Mouse (Mus musculus): ENCODE measurements around the gene Usp48. TPM values are rescaled to one million over a fixed set of nuclear protein-coding genes. Genes with fewer than 3 reads are reported as not detected.
A peak's percentile ranks its signal among the peaks of the same experiment; 100 is the strongest.

The Usp48 gene
- total and polyA plus RNA-seq, 3 experiments, result 28.5 to 77.8 (median 36.6) TPM

- H3K4me2 ChIP-seq (ENCODE audit: insufficient read depth, low read depth, poor library complexity, severe bottlenecking), result no peak overlapping the region
- H3K36me3 ChIP-seq (replicated peaks in 1 of 2; ENCODE audit: control insufficient read depth in 1 of 2, insufficient read depth in 1 of 2, low read length in 1 of 2), result peaks cover 53 to 93% of the 10 kb centered on the region in 2 experiments
- dilution Hi-C loops (cut with MboI; ENCODE audit: extremely low pct_ligation_motif_present, extremely low pct_unique_long_range_greater_than_20kb, low sequenced_read_pairs) (no loop called here), in situ Hi-C loops (cut with MboI; ENCODE audit: low pct_ligation_motif_present, low pct_unique_long_range_greater_than_20kb, low sequenced_read_pairs) (no loop called here)
- H3K4me3 ChIP-seq (replicated peaks in 1 of 3; ENCODE audit: low read depth in 2 of 3, low read length in 2 of 3, poor library complexity in 1 of 3), result no peak overlapping the region
- no peaks in the 10 kb centered on the region for H3K79me2 ChIP-seq (replicated peaks; ENCODE audit: control insufficient read depth, extremely low read depth, insufficient read depth, poor library complexity, severe bottlenecking)
- peaks cover 0 to 12% of the 10 kb centered on the region in 2 experiments; a peak in 2 of 4 replicates for H3K4me1 ChIP-seq (ENCODE audit: control insufficient read depth in 1 of 2, insufficient read depth in 2 of 2)
- no peak overlapping the region for H3K27ac ChIP-seq (ENCODE audit: insufficient read depth, low read depth)
- DNase-seq (ENCODE audit: extremely low read depth), result no peak
- H3K27me3 ChIP-seq (replicated peaks), result no peaks in the 10 kb centered on the region
- H3K9me3 ChIP-seq (replicated peaks; ENCODE audit: low read length), result no peaks in the 10 kb centered on the region
- no peak for TF ChIP-seq ZMIZ1 (IDR thresholded peaks at IDR 0.05; ENCODE audit: low read depth, low read length)
- TF ChIP-seq ETS1 (conservative IDR thresholded peaks at IDR 0.05; ENCODE audit: low read depth, low read length), result no peak
- TF ChIP-seq MAFK (IDR thresholded peaks at IDR 0.05; ENCODE audit: insufficient replicate concordance, low read length), result peak; percentile 74
- no peak overlapping the region for H3K9ac ChIP-seq (ENCODE audit: insufficient read depth, low read depth)
Observed at GRCm38 (mm10) chr4:137646262-137646661, 52.7 kb downstream of the Usp48 start.

- Histone ChIP-seq H3K27me3 (replicated peaks) (no peaks in the 10 kb centered on the region), H3K36me3 (replicated peaks in 1 of 2; ENCODE audit: control insufficient read depth in 1 of 2, insufficient read depth in 1 of 2, low read length in 1 of 2) (peaks cover 65 to 95% of the 10 kb centered on the region in 2 experiments), H3K4me2 (ENCODE audit: insufficient read depth, low read depth, poor library complexity, severe bottlenecking) (no peak overlapping the region), H3K4me3 (replicated peaks in 1 of 3; ENCODE audit: low read depth in 2 of 3, low read length in 2 of 3, poor library complexity in 1 of 3) (no peak overlapping the region), H3K4me1 (ENCODE audit: control insufficient read depth in 1 of 2, insufficient read depth in 2 of 2) (peaks cover 0 to 12% of the 10 kb centered on the region in 2 experiments; a peak in 2 of 4 replicates), H3K9ac (ENCODE audit: insufficient read depth, low read depth) (no peak overlapping the region), H3K79me2 (replicated peaks; ENCODE audit: control insufficient read depth, extremely low read depth, insufficient read depth, poor library complexity, severe bottlenecking) (no peaks in the 10 kb centered on the region), H3K27ac (ENCODE audit: insufficient read depth, low read depth) (no peak overlapping the region), H3K9me3 (replicated peaks; ENCODE audit: low read length) (no peaks in the 10 kb centered on the region)
- TF ChIP-seq MAX (IDR thresholded peaks at IDR 0.05; ENCODE audit: low read length), result no peak
- TF ChIP-seq ZMIZ1 (IDR thresholded peaks at IDR 0.05; ENCODE audit: low read depth, low read length), result no peak
- no peak for TF ChIP-seq ZKSCAN1 (IDR thresholded peaks at IDR 0.05; ENCODE audit: borderline replicate concordance, low read depth, low read length)
- no peak for TF ChIP-seq USF1 (IDR thresholded peaks at IDR 0.05; ENCODE audit: low read depth, low read length)
- no peak for TF ChIP-seq ZC3H11A (IDR thresholded peaks at IDR 0.05; ENCODE audit: low read depth, low read length)
- no peak for TF ChIP-seq MEF2A (IDR thresholded peaks at IDR 0.05; ENCODE audit: borderline replicate concordance, low read depth, low read length)
- TF ChIP-seq CHD1 (IDR thresholded peaks at IDR 0.05; ENCODE audit: low read depth, low read length), result no peak
- TF ChIP-seq MYC (IDR thresholded peaks at IDR 0.05; ENCODE audit: low read depth, low read length), result no peak
- TF ChIP-seq RAD21 (IDR thresholded peaks at IDR 0.05; ENCODE audit: low read depth, low read length), result no peak
- TF ChIP-seq HCFC1 (IDR thresholded peaks at IDR 0.05; ENCODE audit: low read depth, low read length), result no peak
- no peak for TF ChIP-seq MAZ (IDR thresholded peaks at IDR 0.05; ENCODE audit: low read depth, low read length)
- no peak for TF ChIP-seq EP300 (IDR thresholded peaks at IDR 0.05; ENCODE audit: low read length)
- no peak for TF ChIP-seq GABPA (IDR thresholded peaks at IDR 0.05; ENCODE audit: insufficient replicate concordance, low read depth, low read length)
- TF ChIP-seq USF2 (conservative IDR thresholded peaks at IDR 0.05; ENCODE audit: low read depth, low read length), result no peak
- no peak for TF ChIP-seq NRF1 (IDR thresholded peaks at IDR 0.05; ENCODE audit: low read depth, low read length)
- TF ChIP-seq BHLHE40 (IDR thresholded peaks at IDR 0.05; ENCODE audit: low read depth, low read length), result no peak
- no peak for TF ChIP-seq SMC3 (IDR thresholded peaks at IDR 0.05; ENCODE audit: low read depth, low read length)
- TF ChIP-seq CHD2 (IDR thresholded peaks at IDR 0.05; ENCODE audit: low read length), result no peak
- dilution Hi-C loops (cut with MboI; ENCODE audit: extremely low pct_ligation_motif_present, extremely low pct_unique_long_range_greater_than_20kb, low sequenced_read_pairs) (no loop called here), in situ Hi-C loops (cut with MboI; ENCODE audit: low pct_ligation_motif_present, low pct_unique_long_range_greater_than_20kb, low sequenced_read_pairs) (no loop called here)
- DNase-seq (ENCODE audit: extremely low read depth), result no peak
Observed at GRCm38 (mm10) chr4:137647648-137648047, 54.1 kb downstream of the Usp48 start.
